Mouse (Mus musculus): ENCODE results near the gene Micu1.

Gene Micu1

GRCm38 (mm10) chr10:59724634-59725033 lies 22.4 kb downstream of the Micu1 start:
- DNase-seq = no peak

- peak; percentile 24 to 28 for DNase-seq
Measured at GRCm38 (mm10) chr10:59727251-59727650, 25.0 kb downstream of the Micu1 start.

GRCm38 (mm10) chr10:59729261-59729660 lies 27.0 kb downstream of the Micu1 start:
- DNase-seq = peak in 1 of 2 experiments; percentile 18

- peak; percentile 36 to 38 for DNase-seq
Measured at GRCm38 (mm10) chr10:59729842-59730241, 27.6 kb downstream of the Micu1 start.

DNA sequence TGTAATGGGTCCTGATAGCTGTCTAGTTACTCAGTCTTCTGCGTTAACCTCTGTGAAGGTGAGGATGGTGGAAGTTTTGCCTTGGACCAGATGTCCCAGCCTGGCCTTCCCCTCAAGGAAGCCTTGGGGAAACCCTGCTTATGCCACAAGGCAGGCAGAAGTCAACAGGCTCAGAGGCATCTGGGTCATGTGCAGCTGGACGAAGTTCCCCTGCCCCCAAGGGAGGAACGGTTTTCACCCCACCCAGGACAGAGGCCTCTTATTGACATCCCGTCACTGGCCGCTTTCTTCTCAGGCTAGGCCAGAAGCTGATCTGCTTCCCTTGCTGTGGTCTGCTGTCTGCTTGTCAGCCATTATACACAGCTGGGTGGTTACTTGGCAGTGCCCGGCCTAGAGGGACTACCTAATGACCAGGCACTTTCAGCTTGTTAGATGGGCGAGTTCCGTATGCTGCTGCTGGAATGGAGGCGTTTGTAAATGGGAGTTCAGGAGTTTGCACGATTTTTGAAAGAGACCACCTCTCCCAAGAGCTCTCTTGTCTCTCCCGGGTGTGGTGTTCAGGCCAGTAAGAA lies 33.8 kb downstream of the Micu1 start:
- DNase-seq = no peak

GRCm38 (mm10) chr10:59741448-59741847 lies 39.2 kb downstream of the Micu1 start:
- DNase-seq = no peak

DNA sequence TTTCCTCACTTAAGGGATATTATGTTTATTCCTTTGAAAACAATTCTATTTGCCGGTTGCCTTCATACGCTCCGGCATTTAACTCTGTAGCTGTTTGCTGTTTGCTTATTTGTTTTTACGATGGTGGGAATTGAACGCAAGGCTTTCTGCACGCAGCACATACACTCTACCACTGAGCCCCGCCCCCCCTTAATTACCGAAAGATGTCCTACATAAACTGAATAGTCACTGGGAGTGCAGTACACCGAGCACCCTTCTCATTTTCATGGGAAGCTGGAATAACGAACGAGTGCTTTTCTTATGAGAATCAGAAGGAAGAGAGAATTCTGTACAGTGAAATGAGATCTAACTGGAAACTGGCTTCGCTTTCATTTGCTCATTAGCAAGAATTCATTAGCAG lies 41.1 kb downstream of the Micu1 start:
- DNase-seq = no peak

- no peak for DNase-seq
Measured at GRCm38 (mm10) chr10:59743969-59744368, 41.7 kb downstream of the Micu1 start.

GRCm38 (mm10) chr10:59747334-59747733 lies 45.1 kb downstream of the Micu1 start:
- DNase-seq = no peak

GRCm38 (mm10) chr10:59748699-59749200 lies 46.5 kb downstream of the Micu1 start:
- no peak for DNase-seq

DNA sequence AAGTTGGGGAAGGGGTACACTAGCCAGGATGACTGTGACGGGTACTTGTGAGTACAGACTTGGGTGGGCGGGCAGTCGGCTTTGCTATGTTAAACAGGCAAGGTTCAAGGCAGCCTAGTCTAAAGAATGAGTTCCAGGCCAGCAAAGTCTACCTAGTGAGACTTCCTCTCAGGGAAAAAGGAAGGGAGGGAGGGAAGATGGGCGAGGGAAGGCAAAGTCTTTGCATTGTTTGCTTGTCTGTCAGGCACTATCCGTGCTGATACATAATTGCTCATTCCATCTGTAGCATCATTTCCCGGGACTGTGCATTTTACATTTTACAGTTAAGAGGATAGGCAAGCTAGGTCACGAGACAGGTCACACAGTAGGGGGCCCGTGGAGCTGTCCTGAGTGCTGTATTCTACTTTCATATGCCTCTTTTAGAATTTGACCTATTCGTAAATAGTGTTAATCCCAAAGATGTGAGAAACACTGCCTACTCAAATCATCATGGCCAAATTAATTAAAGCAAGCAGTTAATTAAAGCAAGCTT lies 51.3 kb downstream of the Micu1 start:
- DNase-seq = no peak

- DNase-seq = no peak
Measured at GRCm38 (mm10) chr10:59754104-59754503, 51.8 kb downstream of the Micu1 start.

GRCm38 (mm10) chr10:59754901-59755300 lies 52.6 kb downstream of the Micu1 start:
- DNase-seq = no peak

GRCm38 (mm10) chr10:59755681-59756080 lies 53.4 kb downstream of the Micu1 start:
- DNase-seq = no peak

GRCm38 (mm10) chr10:59756090-59756489 lies 53.8 kb downstream of the Micu1 start:
- DNase-seq = no peak

DNA sequence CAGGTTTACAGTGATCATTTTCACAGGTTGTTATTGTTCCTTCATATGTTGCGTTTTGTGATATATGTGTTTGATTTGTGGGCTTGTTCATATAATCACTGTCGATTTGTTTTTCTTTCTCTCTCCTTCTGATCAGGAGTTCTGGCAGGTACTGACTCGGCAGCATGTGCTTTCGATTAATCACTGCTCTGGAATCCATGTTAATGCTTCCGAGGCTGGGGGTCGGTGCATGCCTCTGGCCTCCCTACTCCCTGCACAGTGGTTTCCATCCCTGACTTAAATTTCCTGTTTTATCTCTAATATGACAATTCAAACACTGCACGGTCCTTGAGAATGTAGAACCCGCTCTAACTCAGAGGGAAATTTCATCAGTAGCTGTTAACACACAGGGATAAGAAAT lies 54.3 kb downstream of the Micu1 start:
- DNase-seq = no peak

DNA sequence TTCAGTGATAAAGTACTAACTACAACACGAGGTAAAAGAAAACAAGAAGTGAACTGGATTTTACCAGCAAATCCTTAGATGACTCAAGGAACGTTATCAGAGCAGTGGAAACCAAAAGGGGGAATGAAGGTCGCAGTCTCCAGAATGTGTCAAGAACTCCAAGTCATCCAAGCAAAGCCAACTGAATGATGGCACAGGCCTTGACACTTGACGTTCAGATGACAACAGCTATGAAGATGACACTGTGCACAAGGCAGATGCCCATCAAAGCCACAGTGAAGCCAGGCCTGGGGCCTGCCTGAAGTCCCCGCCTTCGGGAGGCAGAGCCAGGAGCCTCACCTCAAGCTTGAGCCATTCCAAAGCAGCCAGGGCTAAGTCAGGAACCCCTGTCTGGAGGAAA lies 62.5 kb downstream of the Micu1 start:
- DNase-seq = no peak

GRCm38 (mm10) chr10:59768369-59769079 lies 66.2 kb downstream of the Micu1 start:
- DNase-seq = no peak

- DNase-seq = no peak
Measured at GRCm38 (mm10) chr10:59771375-59772048, 69.2 kb downstream of the Micu1 start.

DNA sequence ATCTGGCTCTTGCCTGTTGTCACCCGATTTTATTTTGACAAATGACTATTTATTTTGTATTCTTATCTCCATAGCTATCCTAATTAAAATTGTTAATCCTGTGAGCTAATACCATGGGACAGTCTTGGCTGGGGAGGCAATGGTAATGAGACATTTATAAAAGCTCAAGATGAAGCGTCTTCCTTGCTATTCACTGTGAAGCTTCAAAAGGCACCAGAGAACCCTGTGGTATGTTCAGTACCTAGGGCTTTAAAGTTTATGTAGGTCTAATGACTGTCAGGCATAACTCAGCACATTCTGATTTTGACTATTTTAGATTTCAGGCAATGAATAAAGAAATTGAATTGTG lies 69.7 kb downstream of the Micu1 start:
- no peak for DNase-seq

GRCm38 (mm10) chr10:59773441-59774140 lies 71.3 kb downstream of the Micu1 start:
- no peak for DNase-seq

- DNase-seq = no peak
Measured at GRCm38 (mm10) chr10:59774141-59774534, 71.9 kb downstream of the Micu1 start.

DNA sequence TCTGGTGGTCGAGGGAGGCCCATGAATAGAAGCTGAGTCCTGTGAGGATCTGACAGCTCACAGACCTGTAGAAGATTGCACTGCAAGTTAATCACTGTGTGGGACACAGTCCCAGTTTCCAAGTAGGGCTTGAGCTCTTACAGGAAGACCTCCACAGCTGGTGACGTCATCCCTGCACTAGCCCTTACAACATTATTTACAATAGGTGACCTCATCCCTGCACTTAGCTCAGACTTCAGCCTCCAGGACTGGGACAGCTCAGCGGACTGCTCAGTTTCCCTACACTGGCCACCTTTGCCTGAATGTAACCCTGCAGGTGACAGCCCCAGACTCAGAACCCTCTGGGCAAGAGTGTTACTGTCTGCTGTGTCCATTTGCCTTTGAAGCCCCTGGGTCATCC lies 75.0 kb downstream of the Micu1 start:
- DNase-seq = no peak

Data from cerebellum, adult 18-20 months (tissue).